Mouse (Mus musculus) E14TG2a.4 (cell line): ENCODE data around the gene Cdk10.
A peak's percentile ranks its signal among the peaks of the same experiment; 100 is the strongest.
"Not testable (repeated sequence)": the region's sequence is repeated elsewhere in the genome, so short reads cannot be mapped to it uniquely, and the experiment has no call there.

Experiments
- H3K27me3 ChIP-seq: 2 replicates; pipeline ENCODE4 v1.6.1; 2014; ENCODE audit warnings: low read length, control low read depth; ENCODE audit not compliant: insufficient read depth
- H3K36me3 ChIP-seq: 2 replicates; pipeline ENCODE4 v1.6.1; 2014; ENCODE audit warnings: low read length, control low read depth; ENCODE audit not compliant: insufficient read depth
- H3K4me1 ChIP-seq: replicated peaks from 2 replicates; pipeline ENCODE4 v1.6.1; 2014; ENCODE audit warnings: low read depth, low read length, control low read depth
- H3K4me3 ChIP-seq: replicated peaks from 2 replicates; pipeline ENCODE4 v1.5.1; 2014; ENCODE audit warnings: mild to moderate bottlenecking, low read length
- H3K9me3 ChIP-seq: 2 replicates; pipeline ENCODE4 v1.6.1; 2014; ENCODE audit warnings: low read length, control low read depth
- CTCF ChIP-seq: conservative IDR thresholded peaks from 2 replicates; pipeline ENCODE4 v1.5.1; 2014; ENCODE audit warnings: low read length
- NANOG ChIP-seq: IDR thresholded peaks from 2 replicates; pipeline ENCODE4 v1.6.1; 2014; ENCODE audit warnings: borderline replicate concordance, low read length, mixed read lengths
- POU5F1 ChIP-seq: IDR thresholded peaks from 2 replicates; pipeline ENCODE4 v1.6.1; 2014; ENCODE audit warnings: low read length, borderline replicate concordance

The Cdk10 gene

DNA sequence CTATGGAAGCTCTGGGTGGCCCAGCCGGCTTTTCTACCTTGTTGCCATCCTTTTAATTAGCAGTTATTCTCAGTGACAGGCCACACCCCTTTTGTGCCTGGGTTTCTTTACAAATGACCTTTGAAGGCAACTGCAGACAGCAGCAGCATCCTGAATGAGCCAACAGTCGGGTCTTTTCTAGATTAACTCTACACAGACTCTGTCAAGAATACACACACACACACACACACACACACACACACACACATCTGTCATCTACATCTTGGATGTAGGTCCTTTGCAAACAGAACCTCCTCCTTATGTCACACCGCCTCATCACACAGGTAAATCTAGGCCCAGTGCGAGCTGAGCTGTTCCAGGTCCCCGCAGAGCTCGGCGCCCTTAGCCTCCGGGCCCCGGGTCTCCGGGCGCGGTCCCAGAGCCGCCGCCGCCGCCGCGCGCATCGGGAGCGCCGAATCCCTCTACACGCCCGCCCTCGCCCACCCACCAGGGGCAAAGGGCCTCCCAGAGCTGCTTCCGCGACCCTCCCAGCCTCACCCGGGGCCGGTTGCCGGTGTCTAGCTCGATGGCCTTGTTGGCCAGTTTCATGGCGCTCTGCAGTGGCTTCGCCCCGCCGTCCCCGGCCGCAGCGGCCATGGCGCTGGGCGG is 28.9 kb downstream of the Cdk10 start:
- H3K4me3 ChIP-seq, result peak overlapping the region; percentile 97
- no peak for TF ChIP-seq CTCF
- TF ChIP-seq POU5F1, result no peak
- no peak for TF ChIP-seq NANOG
- peaks cover 25% of the 10 kb centered on the region for H3K4me1 ChIP-seq
- peaks cover 65% of the 10 kb centered on the region for H3K36me3 ChIP-seq
- H3K27me3 ChIP-seq, result peaks cover 16% of the 10 kb centered on the region
- no peaks in the 10 kb centered on the region for H3K9me3 ChIP-seq

DNA sequence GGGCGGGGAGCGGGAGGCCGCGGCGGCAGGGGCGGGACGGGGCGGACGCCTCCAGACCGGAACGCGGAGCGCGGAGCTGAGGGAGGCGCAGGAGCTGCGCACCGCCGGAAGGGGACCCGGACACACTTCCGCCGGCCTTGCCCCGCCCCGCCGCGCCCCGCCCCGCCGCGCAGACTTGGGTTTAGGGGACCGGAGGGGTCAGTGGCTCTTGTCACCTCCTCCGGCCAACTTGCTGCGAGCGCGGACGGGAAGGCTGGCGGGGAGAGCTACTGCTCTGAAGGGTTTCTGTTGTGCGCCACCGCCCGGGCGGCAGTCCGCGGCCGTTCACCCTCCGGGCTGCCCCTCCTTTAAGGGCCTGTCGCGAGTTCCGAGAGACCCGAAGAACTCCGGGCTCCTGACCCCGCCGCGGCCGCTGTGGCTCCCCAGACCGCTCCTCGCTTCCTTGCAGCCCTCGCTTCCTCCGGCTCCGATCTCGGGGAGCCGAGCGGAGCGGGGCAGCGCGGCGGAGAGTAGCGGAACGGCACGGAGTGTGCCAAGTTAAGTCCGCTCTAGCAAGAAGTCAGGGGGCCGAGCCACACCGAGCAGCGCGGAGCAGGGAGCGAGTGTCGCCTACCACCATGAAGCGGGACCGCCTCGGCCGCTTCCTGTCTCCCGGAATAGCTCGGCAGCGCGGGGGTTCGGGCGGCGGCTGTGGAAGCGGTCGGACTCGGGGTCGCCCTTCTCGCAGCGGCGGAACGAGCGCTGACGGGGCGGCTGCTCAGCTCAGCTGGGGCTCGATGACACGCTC is 29.6 kb downstream of the Cdk10 start, which contains the start of the genes Zfp276 and Vps9d1:
TSS of gene Zfp276 (plus strand) at position 97 of the 787 bp plus-strand sequence.
TSS of gene Vps9d1 (minus strand) at position 250 of the 787 bp plus-strand sequence.
- Histone ChIP-seq H3K9me3 (no peaks in the 10 kb centered on the region), H3K36me3 (peaks cover 65% of the 10 kb centered on the region), H3K4me1 (peaks cover 25% of the 10 kb centered on the region), H3K4me3 (peak within 1 kb of the TSS; percentile 97), H3K27me3 (peaks cover 16% of the 10 kb centered on the region)
- no peak for TF ChIP-seq NANOG
- TF ChIP-seq CTCF, result no peak
- no peak for TF ChIP-seq POU5F1

DNA sequence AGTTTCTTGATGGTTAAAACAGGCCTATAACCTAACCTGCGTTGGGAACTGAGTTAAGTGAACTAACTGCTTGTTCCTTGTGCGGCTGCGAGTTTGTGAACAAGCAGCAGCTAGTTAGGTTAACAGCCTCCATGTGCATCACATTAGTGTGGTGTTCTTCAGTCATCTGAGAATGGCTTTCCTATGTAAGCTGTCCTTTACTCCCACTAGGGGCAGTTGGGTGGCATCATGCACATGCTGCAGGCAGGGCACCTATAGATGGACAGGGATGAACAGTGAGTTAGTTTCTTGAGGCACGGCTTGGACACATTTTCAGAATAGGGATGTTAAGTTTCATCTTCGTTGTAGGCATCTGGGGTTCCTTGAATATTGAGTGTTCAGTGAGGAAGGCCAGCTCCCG is 30.5 kb downstream of the Cdk10 start:
- no peak for TF ChIP-seq NANOG
- Histone ChIP-seq H3K36me3 (peaks cover 63% of the 10 kb centered on the region), H3K9me3 (no peaks in the 10 kb centered on the region), H3K27me3 (peaks cover 16% of the 10 kb centered on the region), H3K4me3 (peak overlapping the region; percentile 97), H3K4me1 (peaks cover 25% of the 10 kb centered on the region)

DNA sequence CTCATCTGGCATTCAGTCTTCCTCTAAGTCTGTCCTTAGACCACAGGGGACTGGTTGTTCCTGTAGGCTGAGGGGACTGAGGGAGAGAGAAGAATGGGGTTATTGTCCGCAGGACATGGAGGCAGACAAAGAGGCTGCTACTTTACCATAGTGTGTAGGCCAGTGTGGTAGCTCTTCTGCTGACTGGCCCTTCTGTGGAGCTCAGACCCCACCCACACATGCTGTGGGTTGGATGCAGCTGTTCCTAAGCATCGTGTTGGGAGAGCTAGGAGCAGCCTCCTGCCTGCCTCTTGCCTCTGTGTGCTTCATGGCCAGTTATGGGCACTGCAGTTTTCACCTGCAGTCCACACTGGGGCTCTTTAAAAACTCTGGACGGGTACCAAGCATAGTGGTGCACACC is 32.5 kb downstream of the Cdk10 start:
- Histone ChIP-seq H3K4me3 (no peak overlapping the region), H3K27me3 (peaks cover 16% of the 10 kb centered on the region), H3K4me1 (peaks cover 25% of the 10 kb centered on the region), H3K9me3 (no peaks in the 10 kb centered on the region), H3K36me3 (peaks cover 52% of the 10 kb centered on the region)
- TF ChIP-seq NANOG (no peak), POU5F1 (no peak), CTCF (no peak)

DNA sequence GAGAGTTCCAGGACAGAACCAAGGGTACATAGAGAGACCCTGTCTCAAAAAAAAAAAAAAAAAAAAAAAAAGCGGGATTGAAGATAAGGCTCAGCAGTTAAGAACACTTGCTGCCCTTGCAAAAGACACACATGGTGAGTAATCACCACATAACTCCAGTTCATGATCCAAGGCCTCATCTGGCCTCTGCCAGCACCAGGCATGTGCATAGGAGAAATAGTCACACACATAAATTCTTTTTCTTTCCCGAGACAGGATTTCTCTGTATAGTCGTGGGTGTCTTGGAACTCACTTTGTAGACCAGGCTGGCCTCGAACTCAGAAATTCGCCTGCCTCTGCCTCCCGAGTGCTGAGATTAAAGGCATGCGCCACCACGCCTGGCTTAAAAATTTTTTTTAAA is 33.0 kb downstream of the Cdk10 start:
- H3K4me1 ChIP-seq, result peaks cover 25% of the 10 kb centered on the region
- not testable (repeated sequence) for H3K4me3 ChIP-seq, H3K9me3 ChIP-seq
- peaks cover 51% of the 10 kb centered on the region for H3K36me3 ChIP-seq
- H3K27me3 ChIP-seq, result peaks cover 16% of the 10 kb centered on the region

DNA sequence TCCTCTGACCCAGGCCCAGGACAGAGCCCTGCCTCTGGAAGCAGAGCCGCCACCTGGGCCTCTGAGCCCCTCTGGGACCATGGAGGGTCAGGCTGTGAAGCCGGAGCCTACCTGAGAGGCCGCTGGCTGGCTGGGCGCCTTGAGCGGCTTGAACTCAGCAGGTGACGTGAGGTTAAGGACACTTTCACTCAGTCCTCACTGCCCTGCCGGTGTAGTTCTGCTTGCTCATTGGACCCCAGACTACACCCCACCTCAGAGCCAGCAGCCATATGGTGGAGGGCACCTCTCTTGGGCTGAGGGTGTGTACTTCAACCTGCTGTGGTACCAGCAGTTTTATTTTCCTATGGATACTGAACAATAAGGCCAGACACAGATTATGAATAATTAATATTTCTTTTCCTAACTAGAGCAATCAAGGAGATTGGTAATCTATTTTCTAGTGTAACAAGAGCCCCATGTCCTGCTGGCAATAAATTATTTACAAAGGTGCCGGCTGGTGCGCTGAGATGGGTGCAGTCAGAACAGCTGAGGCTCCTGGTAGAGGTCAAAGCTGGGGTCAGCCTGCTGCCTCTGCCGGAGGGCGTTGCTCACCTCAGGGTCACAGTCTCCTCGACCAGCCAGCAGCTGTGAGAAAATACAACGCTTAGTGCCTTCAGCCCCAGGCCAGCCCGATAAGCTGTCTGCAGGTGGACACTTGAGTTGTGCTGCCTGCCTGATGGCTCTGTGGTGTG is 43.4 kb downstream of the Cdk10 start:
- H3K4me3 ChIP-seq, result peak overlapping the region; percentile 23; the same call in 1 of the 2 replicates
- no peaks in the 10 kb centered on the region for H3K9me3 ChIP-seq
- H3K4me1 ChIP-seq, result peaks cover 36% of the 10 kb centered on the region
- no peak for TF ChIP-seq CTCF
- no peak for TF ChIP-seq NANOG
- TF ChIP-seq POU5F1, result no peak
- no peaks in the 10 kb centered on the region for H3K27me3 ChIP-seq
- H3K36me3 ChIP-seq, result peaks cover 97% of the 10 kb centered on the region

DNA sequence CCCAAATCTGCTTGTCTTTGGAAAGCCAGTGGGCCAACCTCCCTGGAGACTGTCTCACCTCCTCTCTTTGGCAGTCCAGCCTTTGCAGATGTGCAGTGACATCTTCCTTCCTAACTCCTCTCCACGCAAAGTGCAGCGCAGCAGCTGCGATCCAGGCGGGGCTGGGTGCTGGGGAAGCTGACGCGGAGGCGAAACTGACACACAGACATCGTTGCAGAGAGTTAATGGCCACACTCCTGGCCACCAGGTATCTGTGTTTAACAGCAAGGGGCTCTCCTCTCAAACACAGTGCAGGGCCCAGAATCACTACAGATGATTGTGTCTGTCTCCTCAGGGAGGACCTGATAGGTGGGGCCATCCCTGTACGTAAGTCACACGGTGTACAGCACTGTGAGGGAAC is 46.5 kb downstream of the Cdk10 start:
- Histone ChIP-seq H3K27me3 (no peaks in the 10 kb centered on the region), H3K9me3 (no peaks in the 10 kb centered on the region), H3K4me3 (no peak overlapping the region)

DNA sequence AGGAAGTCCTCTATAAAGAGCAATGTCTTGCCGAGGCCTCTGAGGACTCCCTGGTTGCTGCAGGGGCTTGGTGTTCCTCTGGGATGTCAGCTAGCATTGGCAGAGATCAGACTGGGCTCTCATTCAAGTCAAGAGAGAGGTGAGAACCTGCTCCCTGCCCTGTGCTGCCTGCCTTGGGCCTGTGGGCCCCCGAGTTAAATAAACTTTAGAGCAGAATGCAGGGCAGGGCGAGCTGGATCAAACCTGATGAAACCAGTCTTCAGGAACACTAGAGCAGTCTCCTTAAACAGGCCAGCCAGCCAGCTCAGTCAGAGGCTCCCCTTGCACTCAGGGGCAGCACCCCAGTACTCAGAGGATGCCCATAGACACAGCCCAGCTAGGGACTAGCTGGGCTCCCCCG is 47.3 kb downstream of the Cdk10 start:
- TF ChIP-seq NANOG (no peak), CTCF (no peak), POU5F1 (no peak)

More for the DNA sequence above, 46.5 kb downstream of the Cdk10 start:
- H3K4me1 ChIP-seq, result peaks cover 42% of the 10 kb centered on the region
- TF ChIP-seq NANOG (no peak), POU5F1 (no peak), CTCF (no peak)
- peaks cover 100% of the 10 kb centered on the region for H3K36me3 ChIP-seq

More for the DNA sequence above, 47.3 kb downstream of the Cdk10 start:
- Histone ChIP-seq H3K9me3 (no peaks in the 10 kb centered on the region), H3K4me3 (no peak overlapping the region), H3K27me3 (no peaks in the 10 kb centered on the region), H3K4me1 (peaks cover 42% of the 10 kb centered on the region), H3K36me3 (peaks cover 100% of the 10 kb centered on the region)
